Mouse (Mus musculus): ENCODE results near the gene Gm7138. TPM values are rescaled to one million over a fixed set of nuclear protein-coding genes. Genes with fewer than 3 reads are reported as not detected.

Gm7138 gene
- not detected for total RNA-seq (2023)

DNA sequence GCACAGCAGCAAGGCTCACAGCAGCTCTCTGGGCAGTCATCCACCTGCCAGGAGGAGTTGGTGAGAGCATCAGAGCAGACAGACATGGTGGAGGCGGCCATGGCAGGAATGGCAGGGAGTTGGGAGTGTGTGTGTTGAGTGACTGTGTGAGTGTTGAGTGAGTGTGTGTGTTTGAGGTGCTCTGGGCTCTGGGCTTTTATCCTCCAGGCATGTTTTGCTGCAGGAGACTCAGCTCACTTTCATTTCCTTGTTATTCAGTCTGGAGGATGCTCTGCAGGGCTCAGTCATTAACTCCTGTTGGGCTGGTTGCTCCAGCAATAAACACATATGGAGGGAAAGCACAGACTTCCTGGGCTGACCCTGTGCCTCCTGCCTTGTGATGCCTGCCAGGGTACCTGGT is at the start of gene Gm7138:
Gene Gm7138 (minus strand): TSS at position 101 of the 400 bp plus-strand sequence.

DNA sequence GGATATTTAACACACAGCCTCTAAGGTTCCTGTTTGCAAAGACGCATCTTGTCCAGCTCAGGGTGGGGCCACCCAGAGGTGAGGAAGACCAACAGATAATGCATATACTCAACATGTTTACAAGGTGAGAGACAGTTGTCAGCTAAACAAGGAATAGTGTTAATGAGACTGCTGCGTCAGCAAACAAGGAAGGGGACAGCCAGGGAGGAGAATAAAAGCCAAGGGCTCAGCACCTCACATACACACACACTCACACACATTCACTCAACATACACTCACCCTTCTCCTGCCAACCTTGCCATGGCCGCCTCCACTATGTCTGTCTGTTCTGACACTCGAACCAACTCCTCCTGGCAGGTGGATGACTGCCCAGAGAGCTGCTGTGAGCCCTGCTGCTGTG is 37.6 kb upstream of the Gm7138 start, which contains the start of gene Gm2696:
Gene Gm2696 (plus strand): TSS at position 301 of the 400 bp plus-strand sequence.

GRCm38 (mm10) chr10:77811743-77812142 is 35.0 kb upstream of the Gm7138 start, which contains the start of gene Gm9507:
TSS of gene Gm9507 (minus strand) at chr10:77811843.

GRCm38 (mm10) chr10:77798921-77799508 is 22.3 kb upstream of the Gm7138 start, which contains the start of gene Gm19668:
TSS of gene Gm19668 (minus strand) at chr10:77799133.

DNA sequence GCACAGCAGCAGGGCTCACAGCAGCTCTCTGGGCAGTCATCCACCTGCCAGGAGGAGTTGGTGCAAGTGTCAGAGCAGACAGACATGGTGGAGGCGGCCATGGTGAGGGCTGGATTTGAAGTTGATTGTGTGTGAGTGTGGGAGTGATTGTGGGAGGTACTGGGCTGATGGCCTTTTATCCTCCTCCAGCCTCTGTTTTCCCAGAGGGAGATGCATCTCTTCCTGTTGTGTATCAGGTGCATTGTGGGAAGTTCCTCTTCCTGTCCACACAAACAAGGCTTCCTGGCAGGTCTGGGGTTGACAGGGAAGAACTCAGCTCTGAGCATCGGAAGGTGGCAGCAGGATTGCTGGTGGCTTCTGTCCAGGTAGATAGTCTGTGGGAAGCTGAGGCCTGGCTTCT is 18.2 kb upstream of the Gm7138 start, which contains the start of gene Gm9639:
Gene Gm9639 (minus strand): TSS at position 101 of the 400 bp plus-strand sequence.

GRCm38 (mm10) chr10:77787876-77788275 is 11.1 kb upstream of the Gm7138 start, which contains the start of gene Gm7137:
TSS of gene Gm7137 (minus strand) at chr10:77788200.

GRCm38 (mm10) chr10:77782442-77782841 is 5.7 kb upstream of the Gm7138 start, which contains the start of gene Gm3250:
TSS of gene Gm3250 (minus strand) at chr10:77782542.

GRCm38 (mm10) chr10:77771225-77771624 is 5.5 kb downstream of the Gm7138 start, which contains the start of gene Gm3238:
TSS of gene Gm3238 (minus strand) at chr10:77771325.

GRCm38 (mm10) chr10:77759582-77759981 is 17.2 kb downstream of the Gm7138 start, which contains the start of gene Gm3233:
TSS of gene Gm3233 (minus strand) at chr10:77759682.

DNA sequence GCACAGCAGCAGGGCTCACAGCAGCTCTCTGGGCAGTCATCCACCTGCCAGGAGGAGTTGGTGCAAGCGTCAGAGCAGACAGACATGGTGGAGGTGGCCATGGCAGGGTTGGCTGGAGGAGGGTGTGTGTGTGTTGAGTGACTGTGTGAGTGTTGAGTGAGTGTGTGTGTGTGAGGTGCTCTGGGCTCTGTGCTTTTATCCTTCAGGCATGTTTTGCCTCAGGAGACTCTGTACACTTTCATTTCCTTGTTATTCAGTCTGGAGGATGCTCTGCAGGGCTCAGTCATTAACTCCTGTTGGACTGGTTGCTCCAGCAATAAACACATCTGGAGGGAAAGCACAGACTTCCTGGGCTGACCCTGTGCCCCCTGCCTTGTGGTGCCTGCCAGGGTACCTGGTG is 25.5 kb downstream of the Gm7138 start, which contains the start of gene Gm9736:
Gene Gm9736 (minus strand): TSS at position 101 of the 400 bp plus-strand sequence.

DNA sequence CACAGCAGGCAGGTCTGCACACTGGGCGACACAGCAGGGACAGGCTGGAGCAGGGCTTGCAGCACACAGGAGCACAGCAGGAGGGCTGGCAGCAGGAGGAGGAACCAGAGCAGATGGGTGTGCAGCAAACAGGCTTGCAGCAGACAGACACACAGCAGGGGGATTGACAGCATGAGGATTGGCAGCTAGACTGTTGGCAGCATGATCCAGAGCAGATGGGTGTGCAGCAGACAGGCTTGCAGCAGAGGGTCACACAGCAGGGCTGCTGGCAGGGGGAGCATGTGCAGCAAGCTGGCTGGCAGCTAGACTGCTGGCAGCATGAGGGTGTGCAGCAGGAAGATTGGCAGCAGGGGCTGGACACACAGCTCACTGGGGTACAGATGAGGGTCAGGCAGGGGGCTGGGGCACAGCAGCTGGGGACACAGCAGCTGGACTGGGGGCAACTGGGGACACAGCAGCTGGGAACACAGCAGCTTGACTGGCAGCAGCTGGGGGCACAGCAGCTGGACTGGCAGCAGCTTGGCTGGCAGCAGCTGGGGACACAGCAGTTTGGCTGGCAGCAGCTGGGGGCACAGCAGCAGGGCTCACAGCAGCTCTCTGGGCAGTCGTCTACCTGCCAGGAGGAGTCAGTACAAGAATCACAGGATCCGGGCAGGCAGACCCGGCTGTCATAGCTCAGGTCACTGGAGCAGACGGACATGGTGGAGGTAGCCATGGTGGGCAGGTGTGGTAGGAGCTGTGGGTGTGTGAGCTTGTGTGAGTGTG is 34.6 kb downstream of the Gm7138 start, which contains the start of gene Gm18596:
Gene Gm18596 (minus strand): TSS at position 715 of the 765 bp plus-strand sequence.

Other genes with a start within 250 kb of the Gm7138 start
- gene Itgb2, start 246.7 kb downstream of the Gm7138 start, total RNA-seq (2023): 100 to 1,000 TPM; 248 to 305 TPM
- gene Pttg1ip, start 195.2 kb downstream of the Gm7138 start, total RNA-seq (2023): 100 to 1,000 TPM; 108 to 116 TPM
- gene Sumo3, start 170.8 kb downstream of the Gm7138 start, total RNA-seq (2023): 10 to 100 TPM; 56.8 to 61.8 TPM
- gene Gm49325, start 170.7 kb downstream of the Gm7138 start, total RNA-seq (2023): not detected
- gene Ube2g2, start 154.7 kb downstream of the Gm7138 start, total RNA-seq (2023): 10 to 100 TPM; 41.1 to 46.1 TPM
- gene Tspear, start 90.4 kb downstream of the Gm7138 start, total RNA-seq (2023): 1 to 10 TPM; 1.6 to 3.3 TPM
- not detected for gene Gm19402, start 86.2 kb downstream of the Gm7138 start, total RNA-seq (2023)
- gene Gm9508, start 79.7 kb downstream of the Gm7138 start, total RNA-seq (2023): not detected
- gene Gm10272, start 70.3 kb downstream of the Gm7138 start, total RNA-seq (2023): not detected
- not detected for gene Gm10024, start 65.5 kb downstream of the Gm7138 start, total RNA-seq (2023)
- not detected for gene Gm10142, start 61.1 kb downstream of the Gm7138 start, total RNA-seq (2023)
- gene Krtap12-1, start 56.3 kb downstream of the Gm7138 start, total RNA-seq (2023): not detected
- gene Gm10100, start 50.5 kb downstream of the Gm7138 start, total RNA-seq (2023): not detected
- not detected for gene Gm18596, start 34.3 kb downstream of the Gm7138 start, total RNA-seq (2023)
- gene Gm9736, start 25.6 kb downstream of the Gm7138 start, total RNA-seq (2023): not detected
- gene Gm3233, start 17.3 kb downstream of the Gm7138 start, total RNA-seq (2023): not detected
- gene Gm3238, start 5.6 kb downstream of the Gm7138 start, total RNA-seq (2023): not detected
- not detected for gene Gm3250, start 5.6 kb upstream of the Gm7138 start, total RNA-seq (2023)
- not detected for gene Gm7137, start 11.3 kb upstream of the Gm7138 start, total RNA-seq (2023)
- gene Gm9639, start 18.1 kb upstream of the Gm7138 start, total RNA-seq (2023): not detected
- not detected for gene Gm19668, start 22.2 kb upstream of the Gm7138 start, total RNA-seq (2023)
- gene Gm9507, start 34.9 kb upstream of the Gm7138 start, total RNA-seq (2023): not detected
- not detected for gene Gm2696, start 37.7 kb upstream of the Gm7138 start, total RNA-seq (2023)
- not detected for gene Krtap10-4, start 50.2 kb upstream of the Gm7138 start, total RNA-seq (2023)
- gene Krtap10-10, start 59.0 kb upstream of the Gm7138 start, total RNA-seq (2023): not detected
- gene Gm36176, start 69.9 kb upstream of the Gm7138 start, total RNA-seq (2023): not detected
- not detected for gene Gm10318, start 75.9 kb upstream of the Gm7138 start, total RNA-seq (2023)
- gene Gm3285, start 85.0 kb upstream of the Gm7138 start, total RNA-seq (2023): not detected
- not detected for gene Lrrc3, start 125.6 kb upstream of the Gm7138 start, total RNA-seq (2023)
- gene Trpm2, start 193.6 kb upstream of the Gm7138 start, total RNA-seq (2023): 1 to 10 TPM; 2.1 to 2.3 TPM
- 10 to 100 TPM in 1 of 2 experiments, 1 to 10 TPM in 1; 5.7 to 11.2 TPM for gene 1810043G02Rik, start 201.6 kb upstream of the Gm7138 start, total RNA-seq (2023)
- 100 to 1,000 TPM in 1 of 2 experiments, 10 to 100 TPM in 1; 93.0 to 116 TPM for gene Pfkl, start 233.1 kb upstream of the Gm7138 start, total RNA-seq (2023)

Data from T-cell, adult 66 days (primary cell).